Mouse (Mus musculus): ENCODE results near the gene Irx1.
A peak's percentile ranks its signal among the peaks of the same experiment; 100 is the strongest.

The Irx1 gene

GRCm38 (mm10) chr13:71910361-71910760, 53.2 kb downstream of the Irx1 start:
- peak; percentile 31 for DNase-seq (ENCODE audit: inconsistent ontology term)

All from Muller cell, postnatal 12 days (primary cell).